Mouse (Mus musculus): ENCODE data around the gene Urgcp. TPM values are rescaled to one million over a fixed set of nuclear protein-coding genes. Genes with fewer than 3 reads are reported as not detected.

The Urgcp gene
- total RNA-seq, 2 experiments from 2014 or later, result 58.9 to 59.4 TPM

GRCm38 (mm10) chr11:5787671-5788055 is 25.5 kb upstream of the Urgcp start:
- DNase-seq, result no peak

GRCm38 (mm10) chr11:5785732-5786131 is 23.6 kb upstream of the Urgcp start:
- DNase-seq, result no peak

GRCm38 (mm10) chr11:5782199-5782944 is 20.2 kb upstream of the Urgcp start:
- no peak for DNase-seq

GRCm38 (mm10) chr11:5780035-5780499 is 17.9 kb upstream of the Urgcp start:
- no peak for DNase-seq

GRCm38 (mm10) chr11:5778481-5778880 is 16.3 kb upstream of the Urgcp start:
- DNase-seq, result no peak

- DNase-seq, result no peak
Observed at GRCm38 (mm10) chr11:5766019-5766418, 3.8 kb upstream of the Urgcp start.

GRCm38 (mm10) chr11:5762633-5762982 is 432 bp upstream of the Urgcp start:
- DNase-seq, result no peak

- no peak for DNase-seq
Observed at GRCm38 (mm10) chr11:5753755-5754154, 8.4 kb downstream of the Urgcp start.

GRCm38 (mm10) chr11:5744951-5745350 is 17.2 kb downstream of the Urgcp start:
- no peak for DNase-seq

- DNase-seq, result peak in 1 of 2 experiments; percentile 50
Observed at GRCm38 (mm10) chr11:5742106-5742505, 20.1 kb downstream of the Urgcp start.

- peak; percentile 83 to 88 for DNase-seq
Observed at GRCm38 (mm10) chr11:5740965-5741627, 21.1 kb downstream of the Urgcp start.

GRCm38 (mm10) chr11:5740599-5740964 is 21.6 kb downstream of the Urgcp start:
- DNase-seq, result no peak

- peak in 1 of 2 experiments; percentile 38 for DNase-seq
Observed at GRCm38 (mm10) chr11:5739846-5740245, 22.3 kb downstream of the Urgcp start.

GRCm38 (mm10) chr11:5738888-5739632 is 23.1 kb downstream of the Urgcp start:
- DNase-seq, result no peak

- no peak for DNase-seq
Observed at GRCm38 (mm10) chr11:5737137-5737536, 25.0 kb downstream of the Urgcp start.

GRCm38 (mm10) chr11:5734323-5734722 is 27.9 kb downstream of the Urgcp start:
- peak; percentile 39 to 65 for DNase-seq

- no peak for DNase-seq
Observed at GRCm38 (mm10) chr11:5732401-5732800, 29.8 kb downstream of the Urgcp start.

- DNase-seq, result no peak
Observed at GRCm38 (mm10) chr11:5729582-5729981, 32.6 kb downstream of the Urgcp start.

GRCm38 (mm10) chr11:5718611-5719354 is 43.4 kb downstream of the Urgcp start:
- DNase-seq, result no peak

- DNase-seq, result peak; percentile 68 to 69
Observed at GRCm38 (mm10) chr11:5716938-5717705, 45.1 kb downstream of the Urgcp start.

- no peak for DNase-seq
Observed at GRCm38 (mm10) chr11:5716246-5716645, 45.9 kb downstream of the Urgcp start.

Measured in heart, adult 18-20 months (tissue).